Mouse (Mus musculus) liver, adult 2 months (tissue): ENCODE measurements at regions not wholly inside any gene's neighbourhood (a gene's known extent, or its start where the extent isn't known, plus 50 kb on each side); places are given as distances from the start of the nearest gene placed in this dataset.

Experiments
- DNase-seq: peaks from one replicate; pipeline ENCODE4 v3.0.0-alpha.2; 2011; ENCODE audit warnings: low read depth, low spot score; ENCODE audit errors: extremely low read depth
- H3K27ac ChIP-seq: fragments of 200-500 bp; replicated peaks from 2 replicates; pipeline ENCODE4 v1.5.1; 2012; ENCODE audit warnings: low read depth, mild to moderate bottlenecking, control low read depth, inconsistent platforms, low read length; ENCODE audit not compliant: insufficient read depth
- H3K27me3 ChIP-seq: fragments of 200-500 bp; 2 replicates; pipeline ENCODE4 v1.6.1; 2012; ENCODE audit warnings: mild to moderate bottlenecking, moderate library complexity, low read length, inconsistent platforms; ENCODE audit not compliant: control insufficient read depth, insufficient read depth
- H3K36me3 ChIP-seq: fragments of 200-500 bp; 2 replicates; pipeline ENCODE4 v1.6.1; 2012; ENCODE audit warnings: low read length, inconsistent platforms; ENCODE audit not compliant: control insufficient read depth, insufficient read depth
- H3K4me1 ChIP-seq: fragments of 200-500 bp; 2 replicates; pipeline ENCODE4 v1.6.1; 2011; ENCODE audit warnings: low read length; ENCODE audit not compliant: control insufficient read depth, insufficient read depth
- H3K4me3 ChIP-seq: fragments of 200-500 bp; 2 replicates; pipeline ENCODE4 v1.5.1; 2011; ENCODE audit warnings: low read depth, mild to moderate bottlenecking, control low read depth, low read length, moderate library complexity; ENCODE audit not compliant: insufficient read depth
- H3K79me2 ChIP-seq: fragments of 200-500 bp; 2 replicates; pipeline ENCODE4 v1.6.1; 2012; ENCODE audit warnings: inconsistent platforms, mild to moderate bottlenecking, low read length, moderate library complexity; ENCODE audit not compliant: control insufficient read depth, insufficient read depth
- H3K9ac ChIP-seq: fragments of 200-500 bp; 2 replicates; pipeline ENCODE4 v1.6.1; 2012; ENCODE audit warnings: low read depth, mild to moderate bottlenecking, control low read depth, inconsistent platforms, low read length
- CTCF ChIP-seq: fragments of 200-500 bp; IDR thresholded peaks from 2 replicates; pipeline ENCODE4 v1.5.1; 2011; ENCODE audit warnings: low read depth, low read length, control low read depth
- POLR2A ChIP-seq: fragments of 200-500 bp; IDR thresholded peaks from 2 replicates; pipeline ENCODE4 v1.6.1; 2011; ENCODE audit warnings: low read length, control low read depth; ENCODE audit not compliant: insufficient read depth; ENCODE audit errors: extremely low read depth
- WGBS: fragments of 180-500 bp; shearing (Covaris S2); methylation state at CpG from one replicate; pipeline ENCODE4 v1.1.7; 2018; 5-methylcytosine and 5-hydroxymethylcytosine counted together

GRCm38 (mm10) chr16:30869136-30869909 is 211.9 kb downstream of the Xxylt1 start:
- H3K4me1 ChIP-seq, result no peaks in the 10 kb centered on the region
- H3K27ac ChIP-seq, result peak overlapping the region; percentile 80
- no peak overlapping the region for H3K9ac ChIP-seq
- H3K36me3 ChIP-seq, result no peaks in the 10 kb centered on the region
- H3K4me3 ChIP-seq, result no peak overlapping the region
- H3K79me2 ChIP-seq, result no peaks in the 10 kb centered on the region
- H3K27me3 ChIP-seq, result no peaks in the 10 kb centered on the region
- 75% methylated on average over 7 of the region's 7 CpGs for WGBS
- DNase-seq, result peak; percentile 8
- TF ChIP-seq CTCF (no peak), POLR2A (no peak)

- TF ChIP-seq CTCF (peak; percentile 75), POLR2A (no peak)
- no peaks in the 10 kb centered on the region for H3K27me3 ChIP-seq
- WGBS, result 68% methylated on average over 14 of the region's 14 CpGs
Measured at GRCm38 (mm10) chr16:30870110-30870509, 211.1 kb downstream of the Xxylt1 start.

DNA sequence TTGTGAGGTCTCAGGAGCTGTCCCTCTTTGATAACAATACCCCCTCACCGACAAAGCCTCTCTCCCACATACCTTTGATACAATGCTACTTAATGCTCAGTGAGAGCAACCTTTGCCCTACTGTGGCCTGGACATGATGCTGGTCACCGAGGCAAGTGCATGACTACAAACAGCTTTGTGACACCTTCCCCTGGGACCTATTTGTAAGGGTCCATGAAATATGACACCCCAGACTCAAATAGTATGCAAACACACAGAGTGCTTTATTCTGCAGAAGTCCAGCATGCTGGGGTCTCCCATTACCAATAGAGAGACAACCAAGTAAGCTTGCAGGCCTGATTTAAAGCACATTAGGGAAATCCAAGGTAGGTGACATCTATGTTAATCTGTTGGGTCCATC is 210.6 kb downstream of the Xxylt1 start:
- Histone ChIP-seq H3K27ac (no peak overlapping the region), H3K36me3 (no peaks in the 10 kb centered on the region), H3K9ac (no peak overlapping the region), H3K4me3 (no peak overlapping the region), H3K4me1 (no peaks in the 10 kb centered on the region), H3K79me2 (no peaks in the 10 kb centered on the region), H3K27me3 (no peaks in the 10 kb centered on the region)
- TF ChIP-seq CTCF, result no peak
- TF ChIP-seq POLR2A, result no peak
- DNase-seq, result no peak
- 34% methylated on average over 2 of the region's 2 CpGs for WGBS

More at GRCm38 (mm10) chr16:30870110-30870509, 211.1 kb downstream of the Xxylt1 start:
- H3K9ac ChIP-seq, result peak overlapping the region; percentile 46; the same call in 1 of the 2 replicates
- no peak overlapping the region for H3K4me3 ChIP-seq
- H3K79me2 ChIP-seq, result no peaks in the 10 kb centered on the region
- H3K4me1 ChIP-seq, result no peaks in the 10 kb centered on the region
- peak; percentile 14 for DNase-seq
- H3K36me3 ChIP-seq, result no peaks in the 10 kb centered on the region
- H3K27ac ChIP-seq, result peak overlapping the region; percentile 80

GRCm38 (mm10) chr16:30872147-30872546 is 209.1 kb downstream of the Xxylt1 start:
- 94% methylated on average over 5 of the region's 5 CpGs for WGBS

GRCm38 (mm10) chr16:30873493-30874211 is 207.6 kb downstream of the Xxylt1 start:
- TF ChIP-seq CTCF, result no peak
- no peak for TF ChIP-seq POLR2A
- no peak overlapping the region for H3K9ac ChIP-seq
- H3K27me3 ChIP-seq, result no peaks in the 10 kb centered on the region
- H3K27ac ChIP-seq, result no peak overlapping the region
- H3K36me3 ChIP-seq, result no peaks in the 10 kb centered on the region
- no peaks in the 10 kb centered on the region for H3K79me2 ChIP-seq
- no peak overlapping the region for H3K4me3 ChIP-seq
- WGBS, result 65% methylated on average over 26 of the region's 26 CpGs
- H3K4me1 ChIP-seq, result no peaks in the 10 kb centered on the region
- peak; percentile 13 for DNase-seq

More at GRCm38 (mm10) chr16:30872147-30872546, 209.1 kb downstream of the Xxylt1 start:
- DNase-seq, result no peak
- H3K36me3 ChIP-seq, result no peaks in the 10 kb centered on the region
- no peaks in the 10 kb centered on the region for H3K4me1 ChIP-seq
- no peak overlapping the region for H3K27ac ChIP-seq
- H3K4me3 ChIP-seq, result no peak overlapping the region
- no peak overlapping the region for H3K9ac ChIP-seq
- H3K27me3 ChIP-seq, result no peaks in the 10 kb centered on the region
- TF ChIP-seq CTCF, result no peak
- TF ChIP-seq POLR2A, result no peak
- H3K79me2 ChIP-seq, result no peaks in the 10 kb centered on the region
